Comparison of ENCODE assay signal across 1 mouse cellular context in genomic region chr8:71728240-71728785, GRCm38 (mm10).
TF ChIP-seq lines count a peak whose summit lies in the region.

No protein-coding gene starts in this region.

TF ChIP-seq in CH12.LX, 34 proteins besides CTCF, POLR2A, EP300 and RAD21 (continued from another document):
- TF ChIP-seq USF1 (IDR thresholded peaks at IDR 0.05; ENCODE audit: low read depth, low read length) (no peak), JUN (IDR thresholded peaks at IDR 0.05; ENCODE audit: insufficient read depth, low read depth, low read length) (no peak), BHLHE40 (IDR thresholded peaks at IDR 0.05; ENCODE audit: low read depth, low read length) (peak; percentile 49), SIN3A (IDR thresholded peaks at IDR 0.05; ENCODE audit: low read length) (no peak), ETS1 (conservative IDR thresholded peaks at IDR 0.05; ENCODE audit: low read depth, low read length) (no peak), MAX (IDR thresholded peaks at IDR 0.05; ENCODE audit: low read length) (0 out of 2 replicates have a peak, but pooled peaks have one; percentile 15), MXI1 (IDR thresholded peaks at IDR 0.05; ENCODE audit: low read depth, low read length) (peak; percentile 72; the same call in 1 of the 2 replicates), MAFK (IDR thresholded peaks at IDR 0.05; ENCODE audit: insufficient replicate concordance, low read length) (no peak), ZKSCAN1 (IDR thresholded peaks at IDR 0.05; ENCODE audit: borderline replicate concordance, low read depth, low read length) (no peak), ZNF384 (IDR thresholded peaks at IDR 0.05; ENCODE audit: low read depth, low read length) (no peak), CHD2 (IDR thresholded peaks at IDR 0.05; ENCODE audit: low read length) (no peak), POLR2AphosphoS2 (IDR thresholded peaks at IDR 0.05; ENCODE audit: low read depth, low read length) (no peak)
TF ChIP-seq in CH12.LX: peak in this region for 3.
